Mouse (Mus musculus) lung, embryonic 16.5 days (tissue): Measurements from ENCODE around the gene P2ry6. TPM values are rescaled to one million over a fixed set of nuclear protein-coding genes. Genes with fewer than 3 reads are reported as not detected.

Source experiments
- ATAC-seq: fragments of 200-750 bp; cut with Nextera tagmentation; 2 replicates; pipeline ENCODE4 v1.8.0; 2017; ENCODE audit warnings: low read depth, mild to moderate bottlenecking, moderate library complexity
- H3K27ac ChIP-seq: fragments of 300-500 bp; sonication (generic); 2 replicates; pipeline ENCODE4 v1.5.1; 2014; ENCODE audit warnings: mild to moderate bottlenecking, control low read depth, low read length
- H3K27me3 ChIP-seq: fragments of 300-500 bp; sonication (generic); 2 replicates; pipeline ENCODE4 v1.6.1; 2014; ENCODE audit warnings: low read depth, low read length, mixed read lengths; ENCODE audit not compliant: control insufficient read depth, insufficient read depth
- H3K36me3 ChIP-seq: fragments of 300-500 bp; sonication (generic); 2 replicates; pipeline ENCODE4 v1.6.1; 2014; ENCODE audit warnings: low read length; ENCODE audit not compliant: control insufficient read depth, insufficient read depth
- H3K4me1 ChIP-seq: fragments of 300-500 bp; sonication (generic); replicated peaks from 2 replicates; pipeline ENCODE4 v1.6.1; 2014; ENCODE audit warnings: low read length, mixed read lengths; ENCODE audit not compliant: control insufficient read depth, insufficient read depth
- H3K4me2 ChIP-seq: fragments of 300-500 bp; sonication (generic); 2 replicates; pipeline ENCODE4 v1.6.1; 2014; ENCODE audit warnings: low read depth, low read length, control low read depth
- H3K4me3 ChIP-seq: fragments of 300-500 bp; sonication (generic); 2 replicates; pipeline ENCODE4 v1.5.1; 2014; ENCODE audit warnings: mild to moderate bottlenecking, low read length, control low read depth
- H3K9ac ChIP-seq: fragments of 300-500 bp; sonication (generic); 2 replicates; pipeline ENCODE4 v1.6.1; 2014; ENCODE audit warnings: low read length, control low read depth
- H3K9me3 ChIP-seq: fragments of 300-500 bp; sonication (generic); 2 replicates; pipeline ENCODE4 v1.6.1; 2016; ENCODE audit warnings: low read length; ENCODE audit not compliant: control insufficient read depth
- WGBS: fragments of 180-500 bp; shearing (Covaris S2); extraction: QIAGEN DNeasy Blood & Tissue Kit; methylation state at CpG from one replicate; pipeline ENCODE4 v1.1.7; 2014; 5-methylcytosine and 5-hydroxymethylcytosine counted together
- polyA plus RNA-seq: library from polyadenylated mRNA; unstranded; fragments of >200 nt; fragmentation: Nextera tagmentation; extraction: Ambion mirVana; gene quantifications from 2 replicates; pipeline ENCODE4 v1.2.1, GENCODE M21; 2015

The P2ry6 gene
- polyA plus RNA-seq, 1 experiment from 2014 or later = 10.1 TPM

DNA sequence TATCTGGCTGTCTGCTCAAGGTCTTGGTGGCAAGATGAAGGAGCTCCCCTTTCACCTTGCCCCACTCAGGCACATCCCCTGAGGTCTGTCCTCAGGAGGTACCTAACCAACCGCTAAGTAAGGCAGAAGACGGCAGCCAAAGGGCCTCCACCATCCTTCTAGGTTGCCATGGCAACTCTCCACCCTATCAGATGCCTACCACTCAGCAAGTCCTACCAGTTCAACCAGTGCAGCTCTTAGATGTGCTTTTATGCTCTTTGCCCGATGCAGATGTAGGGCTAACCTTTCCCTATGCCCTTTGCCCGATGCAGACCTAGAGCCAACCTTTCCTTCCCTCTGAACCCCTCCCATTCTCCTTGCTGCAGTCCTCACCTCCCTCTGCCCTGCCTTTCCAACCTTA, 30.7 kb upstream of the P2ry6 start:
- no peak overlapping the region for H3K27ac ChIP-seq
- 52% methylated on average over 4 of the region's 4 CpGs for WGBS
- no peaks in the 10 kb centered on the region for H3K9me3 ChIP-seq
- H3K9ac ChIP-seq = no peak overlapping the region
- H3K27me3 ChIP-seq = no peaks in the 10 kb centered on the region
- H3K4me3 ChIP-seq = no peak overlapping the region
- H3K36me3 ChIP-seq = no peaks in the 10 kb centered on the region
- peaks cover 22% of the 10 kb centered on the region for H3K4me1 ChIP-seq
- H3K4me2 ChIP-seq = no peak overlapping the region
- ATAC-seq = peak; percentile 18; the same call in 1 of the 2 replicates

DNA sequence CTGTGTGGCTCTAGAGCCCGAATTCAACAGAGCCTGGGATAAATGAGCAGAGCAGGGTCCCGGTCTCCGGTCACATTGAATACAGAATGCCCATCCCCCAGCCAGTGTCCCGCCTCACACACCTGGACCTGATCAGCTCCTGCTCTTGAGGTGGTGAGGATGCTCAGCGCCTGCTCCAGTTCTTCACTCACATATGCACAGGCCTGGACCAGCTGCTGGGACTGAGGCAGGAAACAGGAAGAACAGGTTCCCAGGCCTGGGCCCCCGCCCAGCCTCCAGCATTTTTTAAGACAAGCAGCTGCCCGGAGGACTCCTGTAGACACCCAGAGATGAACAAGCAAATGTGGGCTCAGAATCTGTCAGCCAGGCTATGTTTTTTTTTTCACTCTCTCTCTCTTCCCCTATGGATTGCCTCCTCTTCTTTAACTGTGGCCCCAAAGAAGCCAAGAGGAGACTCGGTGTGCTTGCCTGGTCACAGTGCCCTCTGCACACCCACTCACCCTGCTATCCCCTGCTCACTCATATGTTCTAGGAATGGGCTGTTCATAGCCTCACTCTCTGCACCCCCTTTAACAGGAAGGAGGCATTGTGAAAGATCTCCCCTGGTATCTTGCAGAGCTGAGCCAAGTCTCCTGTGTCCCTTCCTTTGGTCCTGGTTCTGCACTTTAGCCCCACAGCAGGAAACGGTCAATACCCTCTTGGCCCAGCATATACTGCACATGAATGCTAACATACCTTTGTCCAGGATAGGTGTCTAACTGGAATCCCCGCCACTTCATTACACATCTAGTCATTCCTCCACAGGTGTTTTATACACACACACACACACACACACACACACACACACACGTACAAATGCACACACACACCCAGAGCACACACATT, 29.2 kb upstream of the P2ry6 start:
- Histone ChIP-seq H3K4me3 (no peak overlapping the region), H3K27me3 (no peaks in the 10 kb centered on the region), H3K27ac (0 out of 2 replicates have a peak overlapping the region, but pooled peaks have one; percentile 24), H3K4me1 (peaks cover 26% of the 10 kb centered on the region), H3K9me3 (no peaks in the 10 kb centered on the region), H3K4me2 (no peak overlapping the region), H3K9ac (no peak overlapping the region), H3K36me3 (no peaks in the 10 kb centered on the region)
- ATAC-seq = peak; percentile 42; the same call in 1 of the 2 replicates
- 57% methylated on average over 11 of the region's 11 CpGs for WGBS

DNA sequence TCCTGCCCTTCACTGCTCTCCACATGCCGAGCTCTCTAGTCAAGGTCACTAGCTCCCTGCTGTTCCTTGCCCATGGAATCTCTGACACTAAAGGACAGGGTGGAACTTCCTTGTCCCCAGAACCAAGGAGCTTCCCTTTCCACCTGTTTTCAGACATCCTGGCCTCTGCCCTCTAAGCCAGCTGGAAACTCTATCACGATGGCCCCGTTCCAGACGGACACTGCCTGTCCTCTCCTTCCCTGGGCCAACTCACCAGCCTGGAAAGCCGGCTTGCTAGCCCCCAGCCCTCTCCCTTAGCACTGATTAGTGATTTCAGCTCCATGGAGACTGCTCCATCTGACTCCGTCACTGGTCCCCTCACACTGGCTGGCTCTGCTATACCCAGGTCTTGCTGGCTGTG, 27.8 kb upstream of the P2ry6 start:
- Histone ChIP-seq H3K27me3 (no peaks in the 10 kb centered on the region), H3K4me3 (no peak overlapping the region), H3K9ac (no peak overlapping the region), H3K36me3 (no peaks in the 10 kb centered on the region; the same call in 1 of the 2 replicates), H3K9me3 (no peaks in the 10 kb centered on the region), H3K4me1 (peaks cover 26% of the 10 kb centered on the region), H3K4me2 (no peak overlapping the region), H3K27ac (no peak overlapping the region)
- ATAC-seq = no peak
- 65% methylated on average over 6 of the region's 6 CpGs for WGBS

- no peaks in the 10 kb centered on the region; the same call in 1 of the 2 replicates for H3K36me3 ChIP-seq
- no peaks in the 10 kb centered on the region for H3K9me3 ChIP-seq
- no peak overlapping the region for H3K9ac ChIP-seq
- no peak overlapping the region for H3K4me3 ChIP-seq
- H3K27me3 ChIP-seq = no peaks in the 10 kb centered on the region
- H3K4me2 ChIP-seq = no peak overlapping the region
- 76% methylated on average over 5 of the region's 5 CpGs for WGBS
- peaks cover 13% of the 10 kb centered on the region for H3K4me1 ChIP-seq
- no peak for ATAC-seq
- H3K27ac ChIP-seq = no peak overlapping the region
Measured at GRCm38 (mm10) chr7:100999623-101000022, 25.2 kb upstream of the P2ry6 start.

DNA sequence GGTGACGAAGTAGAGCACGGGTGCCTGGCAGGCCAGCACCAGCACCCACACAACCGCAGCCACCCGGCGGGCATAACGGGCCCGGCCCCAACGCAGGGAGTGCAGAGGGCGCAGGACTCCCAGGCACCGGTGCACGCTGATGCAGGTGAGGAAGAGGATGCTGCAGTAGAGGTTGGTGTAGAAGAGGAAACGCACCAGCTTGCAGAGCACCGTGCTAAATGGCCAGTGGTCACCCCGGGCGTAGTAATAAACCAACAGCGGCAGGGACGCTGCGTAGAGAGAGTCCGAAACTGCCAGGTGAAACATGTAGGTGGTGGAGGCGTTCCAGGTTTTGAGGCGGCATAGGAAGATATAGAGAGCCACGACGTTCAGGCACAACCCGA, 24.1 kb upstream of the P2ry6 start:
- Histone ChIP-seq H3K9me3 (no peaks in the 10 kb centered on the region), H3K4me1 (peaks cover 9% of the 10 kb centered on the region; the same call in 1 of the 2 replicates), H3K27ac (no peak overlapping the region), H3K4me3 (no peak overlapping the region), H3K4me2 (no peak overlapping the region), H3K36me3 (no peaks in the 10 kb centered on the region; the same call in 1 of the 2 replicates), H3K9ac (no peak overlapping the region), H3K27me3 (no peaks in the 10 kb centered on the region)
- no peak for ATAC-seq
- 82% methylated on average over 24 of the region's 24 CpGs for WGBS

DNA sequence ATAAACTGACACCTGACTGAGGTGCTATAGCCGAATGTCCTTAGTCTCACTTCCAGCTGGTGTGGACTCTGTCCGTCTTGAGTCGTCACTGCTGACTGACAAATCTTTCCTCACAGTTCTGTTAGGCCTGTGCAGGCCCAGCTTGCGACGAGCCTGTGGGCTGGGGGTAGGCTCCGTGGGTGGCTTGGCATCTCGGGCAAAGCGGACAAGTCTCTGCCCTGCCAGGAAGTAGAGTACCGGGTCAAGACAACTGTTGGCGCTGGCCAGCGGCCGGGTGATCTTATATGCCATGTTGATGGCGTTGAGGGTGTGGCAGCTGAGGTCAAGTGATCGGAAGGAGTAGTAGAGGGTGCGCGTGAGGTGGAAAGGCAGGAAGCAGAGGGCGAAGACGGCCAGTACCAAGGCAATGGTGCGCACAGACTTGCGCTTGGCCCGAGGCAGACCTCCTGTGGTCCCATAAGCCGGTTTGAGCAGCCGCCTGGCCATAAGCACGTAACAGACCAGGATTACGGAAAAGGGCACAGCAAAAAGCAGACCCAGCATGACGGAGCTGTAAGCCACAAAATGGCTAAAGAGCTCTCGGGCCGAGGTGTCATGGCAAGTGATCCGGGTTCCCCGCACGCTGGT, 23.6 kb upstream of the P2ry6 start:
- no peaks in the 10 kb centered on the region for H3K9me3 ChIP-seq
- H3K9ac ChIP-seq = no peak overlapping the region
- H3K27ac ChIP-seq = no peak overlapping the region
- H3K4me3 ChIP-seq = no peak overlapping the region
- no peaks in the 10 kb centered on the region for H3K27me3 ChIP-seq
- H3K4me2 ChIP-seq = no peak overlapping the region
- peaks cover 4% of the 10 kb centered on the region; the same call in 1 of the 2 replicates for H3K4me1 ChIP-seq
- H3K36me3 ChIP-seq = no peaks in the 10 kb centered on the region; the same call in 1 of the 2 replicates
- ATAC-seq = no peak
- 85% methylated on average over 31 of the region's 31 CpGs for WGBS

DNA sequence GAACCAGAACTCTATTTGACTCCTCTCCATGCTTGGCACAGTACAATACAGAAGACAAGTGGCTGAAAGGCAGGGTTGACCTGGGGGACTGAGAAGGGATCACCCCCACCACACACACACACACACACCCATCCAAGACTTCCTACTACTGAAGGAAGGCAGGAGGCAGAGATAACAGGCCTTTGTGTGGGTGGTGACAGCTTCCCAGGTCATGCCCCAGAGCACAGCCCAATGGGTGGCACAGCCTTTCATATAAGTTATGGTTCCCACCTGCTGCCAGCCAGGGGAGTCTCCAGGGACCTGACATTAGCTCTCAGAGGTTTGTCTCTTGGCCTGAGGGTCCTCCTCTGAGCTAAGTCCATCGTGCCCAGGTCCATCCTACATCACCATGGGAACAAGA, 22.8 kb upstream of the P2ry6 start:
- Histone ChIP-seq H3K4me3 (no peak overlapping the region), H3K9ac (no peak overlapping the region), H3K4me2 (no peak overlapping the region), H3K36me3 (no peaks in the 10 kb centered on the region; the same call in 1 of the 2 replicates), H3K9me3 (no peaks in the 10 kb centered on the region), H3K27me3 (no peaks in the 10 kb centered on the region), H3K27ac (no peak overlapping the region), H3K4me1 (0 out of 2 replicates have a peak, but pooled peaks cover 3% of the 10 kb centered on the region)
- WGBS = 58% methylated on average over 1 of the region's 1 CpGs
- no peak for ATAC-seq

DNA sequence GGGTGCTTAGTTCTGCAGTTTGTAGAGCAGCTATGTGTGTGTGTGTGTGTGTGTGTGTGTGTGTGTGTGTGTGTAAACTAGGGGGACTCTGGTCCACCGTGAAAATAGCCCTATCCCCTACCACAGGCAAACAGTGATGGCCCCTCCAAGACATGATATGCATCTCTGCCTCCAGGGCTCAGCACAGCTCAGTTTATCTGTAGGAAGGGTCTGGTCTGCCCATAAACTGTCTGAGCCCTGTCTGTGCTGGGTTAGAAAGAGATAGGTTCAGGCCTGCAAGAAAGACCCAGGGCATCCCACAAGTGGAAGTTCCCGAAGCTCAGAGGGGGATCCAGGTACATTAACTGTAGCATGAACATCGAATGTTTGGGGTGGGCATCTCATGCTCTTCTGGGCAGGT, 21.5 kb upstream of the P2ry6 start:
- peaks cover 6% of the 10 kb centered on the region for H3K4me1 ChIP-seq
- no peak overlapping the region for H3K9ac ChIP-seq
- H3K27me3 ChIP-seq = no peaks in the 10 kb centered on the region
- H3K9me3 ChIP-seq = no peaks in the 10 kb centered on the region
- no peak for ATAC-seq
- H3K4me2 ChIP-seq = no peak overlapping the region
- no peak overlapping the region for H3K4me3 ChIP-seq
- WGBS = 81% methylated on average over 3 of the region's 3 CpGs
- H3K27ac ChIP-seq = no peak overlapping the region
- H3K36me3 ChIP-seq = no peaks in the 10 kb centered on the region; the same call in 1 of the 2 replicates

- Histone ChIP-seq H3K4me3 (no peak overlapping the region), H3K36me3 (no peaks in the 10 kb centered on the region; the same call in 1 of the 2 replicates), H3K4me2 (no peak overlapping the region), H3K9ac (no peak overlapping the region), H3K27me3 (no peaks in the 10 kb centered on the region), H3K9me3 (no peaks in the 10 kb centered on the region), H3K27ac (no peak overlapping the region), H3K4me1 (peaks cover 10% of the 10 kb centered on the region)
- 79% methylated on average over 7 of the region's 7 CpGs for WGBS
- no peak for ATAC-seq
Measured at GRCm38 (mm10) chr7:100995260-100995864, 20.9 kb upstream of the P2ry6 start.
